Mouse (Mus musculus) liver, adult 2 months (tissue): ENCODE measurements around the gene Stk24. TPM values are rescaled to one million over a fixed set of nuclear protein-coding genes. Genes with fewer than 3 reads are reported as not detected.

ENCODE experiments used
- DNase-seq: peaks from one replicate; pipeline ENCODE4 v3.0.0-alpha.2; 2011; ENCODE audit warnings: low read depth, low spot score; ENCODE audit errors: extremely low read depth
- H3K27ac ChIP-seq: fragments of 200-500 bp; replicated peaks from 2 replicates; pipeline ENCODE4 v1.5.1; 2012; ENCODE audit warnings: low read depth, mild to moderate bottlenecking, control low read depth, inconsistent platforms, low read length; ENCODE audit not compliant: insufficient read depth
- H3K27me3 ChIP-seq: fragments of 200-500 bp; 2 replicates; pipeline ENCODE4 v1.6.1; 2012; ENCODE audit warnings: mild to moderate bottlenecking, moderate library complexity, low read length, inconsistent platforms; ENCODE audit not compliant: control insufficient read depth, insufficient read depth
- H3K36me3 ChIP-seq: fragments of 200-500 bp; 2 replicates; pipeline ENCODE4 v1.6.1; 2012; ENCODE audit warnings: low read length, inconsistent platforms; ENCODE audit not compliant: control insufficient read depth, insufficient read depth
- H3K4me1 ChIP-seq: fragments of 200-500 bp; 2 replicates; pipeline ENCODE4 v1.6.1; 2011; ENCODE audit warnings: low read length; ENCODE audit not compliant: control insufficient read depth, insufficient read depth
- H3K4me3 ChIP-seq: fragments of 200-500 bp; 2 replicates; pipeline ENCODE4 v1.5.1; 2011; ENCODE audit warnings: low read depth, mild to moderate bottlenecking, control low read depth, low read length, moderate library complexity; ENCODE audit not compliant: insufficient read depth
- H3K79me2 ChIP-seq: fragments of 200-500 bp; 2 replicates; pipeline ENCODE4 v1.6.1; 2012; ENCODE audit warnings: inconsistent platforms, mild to moderate bottlenecking, low read length, moderate library complexity; ENCODE audit not compliant: control insufficient read depth, insufficient read depth
- H3K9ac ChIP-seq: fragments of 200-500 bp; 2 replicates; pipeline ENCODE4 v1.6.1; 2012; ENCODE audit warnings: low read depth, mild to moderate bottlenecking, control low read depth, inconsistent platforms, low read length
- CTCF ChIP-seq: fragments of 200-500 bp; IDR thresholded peaks from 2 replicates; pipeline ENCODE4 v1.5.1; 2011; ENCODE audit warnings: low read depth, low read length, control low read depth
- POLR2A ChIP-seq: fragments of 200-500 bp; IDR thresholded peaks from 2 replicates; pipeline ENCODE4 v1.6.1; 2011; ENCODE audit warnings: low read length, control low read depth; ENCODE audit not compliant: insufficient read depth; ENCODE audit errors: extremely low read depth
- WGBS: fragments of 180-500 bp; shearing (Covaris S2); methylation state at CpG from one replicate; pipeline ENCODE4 v1.1.7; 2018; 5-methylcytosine and 5-hydroxymethylcytosine counted together
- polyA plus RNA-seq: library from polyadenylated mRNA; depleted of rRNA; stranded (reverse); fragments of >200 nt; gene quantifications from 2 replicates; pipeline ENCODE4 v1.2.3, GENCODE M21; 2012
- total RNA-seq: library from RNA; depleted of rRNA; stranded (reverse); fragments of >200 nt; gene quantifications from 2 replicates; pipeline ENCODE4 v1.2.3, GENCODE M21; 2014

The Stk24 gene
- total and polyA plus RNA-seq, 2 experiments, result 9.3 to 10.1 TPM

GRCm38 (mm10) chr14:121262606-121263005 lies 117.2 kb downstream of the Stk24 start:
- Histone ChIP-seq H3K27me3 (no peaks in the 10 kb centered on the region), H3K36me3 (no peaks in the 10 kb centered on the region), H3K4me3 (no peak overlapping the region), H3K9ac (no peak overlapping the region), H3K79me2 (no peaks in the 10 kb centered on the region), H3K27ac (no peak overlapping the region), H3K4me1 (no peaks in the 10 kb centered on the region)
- DNase-seq, result no peak
- 79% methylated on average over 4 of the region's 4 CpGs for WGBS
- TF ChIP-seq CTCF (no peak), POLR2A (no peak)

DNA sequence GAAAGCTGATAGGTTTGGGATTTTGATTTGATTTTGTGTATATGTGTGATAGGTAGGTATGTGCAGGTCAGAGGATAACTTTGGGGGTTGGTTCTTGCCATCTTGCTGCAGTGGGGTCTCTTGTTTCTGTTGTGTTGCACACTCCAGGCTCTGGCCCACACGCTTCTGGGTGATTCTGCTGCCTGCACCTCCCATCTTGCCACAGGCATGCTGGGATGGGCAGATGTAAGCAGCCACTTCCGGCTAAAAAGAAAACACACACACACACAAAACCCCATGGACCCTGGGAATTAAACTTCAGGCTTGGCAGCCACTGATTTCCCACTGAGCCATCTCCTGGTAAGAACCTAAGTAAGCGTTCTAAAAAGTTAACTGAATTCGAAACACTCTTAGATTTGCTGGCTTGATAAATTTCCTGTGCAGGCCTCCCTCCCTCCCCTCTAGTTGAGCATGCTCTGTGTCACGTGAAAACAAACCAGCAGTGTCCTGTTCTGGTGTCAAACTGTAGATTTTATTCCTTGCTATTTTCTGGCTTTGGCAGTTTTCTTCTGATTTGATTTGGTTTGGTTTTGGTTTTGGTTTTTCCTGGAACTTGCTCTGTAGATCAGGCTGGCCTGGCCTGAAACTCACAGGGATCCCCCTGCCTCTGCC lies 118.5 kb downstream of the Stk24 start:
- H3K4me1 ChIP-seq, result no peaks in the 10 kb centered on the region
- no peaks in the 10 kb centered on the region for H3K79me2 ChIP-seq
- H3K36me3 ChIP-seq, result no peaks in the 10 kb centered on the region
- DNase-seq, result no peak
- TF ChIP-seq CTCF (no peak), POLR2A (no peak)
- H3K27me3 ChIP-seq, result no peaks in the 10 kb centered on the region
- H3K4me3 ChIP-seq, result no peak overlapping the region
- no peak overlapping the region for H3K9ac ChIP-seq
- no peak overlapping the region for H3K27ac ChIP-seq
- WGBS, result 89% methylated on average over 5 of the region's 5 CpGs

DNA sequence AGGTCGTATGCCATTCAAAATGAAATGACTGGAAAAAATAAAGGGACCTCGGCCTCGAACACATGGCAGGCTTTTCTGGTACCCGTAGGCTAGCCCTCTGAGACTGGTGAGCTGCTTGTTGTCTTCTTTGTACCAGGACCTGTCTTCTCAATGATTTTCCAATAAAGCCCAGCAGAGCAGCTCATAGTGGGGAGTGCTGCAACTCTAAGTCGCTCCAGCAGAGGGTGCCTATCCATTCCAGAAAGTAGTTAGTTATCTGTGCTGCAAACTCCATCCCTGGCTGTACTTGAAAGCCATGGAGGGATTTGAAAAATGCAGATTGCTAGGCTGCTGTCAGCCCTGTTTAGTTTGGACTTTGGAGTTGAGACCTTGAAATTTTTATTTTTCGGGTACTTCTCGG lies 120.0 kb downstream of the Stk24 start:
- Histone ChIP-seq H3K27ac (no peak overlapping the region), H3K36me3 (no peaks in the 10 kb centered on the region), H3K4me3 (no peak overlapping the region), H3K9ac (no peak overlapping the region), H3K4me1 (no peaks in the 10 kb centered on the region), H3K27me3 (no peaks in the 10 kb centered on the region), H3K79me2 (no peaks in the 10 kb centered on the region)
- WGBS, result 60% methylated on average over 7 of the region's 7 CpGs
- peak; percentile 28 for DNase-seq
- TF ChIP-seq CTCF (peak; percentile 67; the same call in 1 of the 2 replicates), POLR2A (no peak)

- no peak overlapping the region for H3K4me3 ChIP-seq
- H3K79me2 ChIP-seq, result no peaks in the 10 kb centered on the region
- TF ChIP-seq CTCF (no peak), POLR2A (no peak)
- H3K27me3 ChIP-seq, result no peaks in the 10 kb centered on the region
- H3K36me3 ChIP-seq, result no peaks in the 10 kb centered on the region
- no peak overlapping the region for H3K9ac ChIP-seq
- WGBS, result 94% methylated on average over 11 of the region's 11 CpGs
- H3K4me1 ChIP-seq, result no peaks in the 10 kb centered on the region
- H3K27ac ChIP-seq, result no peak overlapping the region
- DNase-seq, result no peak
Observed at GRCm38 (mm10) chr14:121259332-121259731, 120.5 kb downstream of the Stk24 start.

DNA sequence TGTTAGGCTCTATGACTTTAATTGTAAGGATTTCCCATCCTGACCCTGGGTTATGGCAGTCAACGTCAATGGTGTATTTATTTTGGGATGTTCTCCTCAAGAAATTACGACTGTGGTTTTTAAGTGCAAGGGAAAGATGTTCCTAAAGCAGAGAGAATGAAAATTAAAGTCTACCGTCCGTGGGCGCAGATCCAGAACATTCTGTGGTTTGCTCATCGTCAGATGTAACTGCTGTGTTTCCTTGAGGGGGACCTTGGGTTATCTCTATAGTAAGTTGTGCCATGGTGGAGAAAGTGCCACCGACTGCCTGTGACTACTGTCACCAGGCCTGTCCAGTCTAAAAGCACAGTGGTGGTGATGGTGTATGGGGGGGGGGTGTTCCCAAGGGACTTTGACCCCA lies 122.9 kb downstream of the Stk24 start:
- Histone ChIP-seq H3K9ac (no peak overlapping the region), H3K27ac (no peak overlapping the region), H3K79me2 (no peaks in the 10 kb centered on the region), H3K4me3 (no peak overlapping the region), H3K4me1 (peaks cover 9% of the 10 kb centered on the region; the same call in 1 of the 2 replicates), H3K27me3 (no peaks in the 10 kb centered on the region), H3K36me3 (no peaks in the 10 kb centered on the region)
- 83% methylated on average over 7 of the region's 7 CpGs for WGBS
- no peak for DNase-seq
- TF ChIP-seq POLR2A, result no peak
- no peak for TF ChIP-seq CTCF

DNA sequence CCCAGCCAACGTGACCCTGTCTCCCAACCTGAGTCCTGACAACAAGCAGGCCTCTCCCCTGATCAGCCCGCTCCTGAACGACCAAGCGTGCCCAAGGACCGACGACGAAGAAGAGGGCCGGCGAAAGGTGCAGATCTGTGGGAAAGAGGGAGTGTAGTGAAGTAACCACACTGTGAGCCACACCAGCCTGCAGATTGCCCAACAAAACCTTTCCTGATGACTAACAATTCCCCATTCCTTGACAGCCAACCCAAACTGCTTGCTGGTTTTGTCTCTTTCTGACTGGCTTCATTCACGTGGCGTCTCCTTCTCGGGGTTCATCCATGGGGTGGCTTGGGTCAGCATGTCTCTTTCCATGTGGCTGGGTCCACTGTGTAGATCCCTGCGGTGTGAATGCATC lies 124.3 kb downstream of the Stk24 start:
- Histone ChIP-seq H3K9ac (no peak overlapping the region), H3K4me1 (peaks cover 14% of the 10 kb centered on the region; the same call in 1 of the 2 replicates), H3K27me3 (no peaks in the 10 kb centered on the region), H3K27ac (no peak overlapping the region), H3K36me3 (no peaks in the 10 kb centered on the region), H3K79me2 (no peaks in the 10 kb centered on the region), H3K4me3 (no peak overlapping the region)
- TF ChIP-seq POLR2A, result no peak
- TF ChIP-seq CTCF, result no peak
- WGBS, result 91% methylated on average over 13 of the region's 13 CpGs
- DNase-seq, result no peak
